Mouse (Mus musculus) Patski (cell line): ENCODE results near the gene Capns1. TPM values are rescaled to one million over a fixed set of nuclear protein-coding genes. Genes with fewer than 3 reads are reported as not detected.
A peak's percentile ranks its signal among the peaks of the same experiment; 100 is the strongest.

ENCODE experiments used
- ATAC-seq: fragments of 100-300 bp; one replicate; pipeline ENCODE4 v1.8.0; 2021
- CTCF ChIA-PET: fragments of 350-600 bp; sonication (Branson Sonifier 250); formaldehyde crosslinking; loops from one replicate; lab custom pipeline; 2022; ENCODE audit warnings: inconsistent platforms; lab: Charles Lee
- POLR2A ChIA-PET: fragments of 350-600 bp; sonication (Branson Sonifier 250); formaldehyde crosslinking; loops from one replicate; lab custom pipeline; 2022; ENCODE audit warnings: antibody characterized with exemption, inconsistent platforms; lab: Charles Lee
- DNase-seq: peaks from one replicate; pipeline ENCODE4 v3.0.0-alpha.2; 2011; ENCODE audit warnings: low read depth, low spot score
- H3K27me3 ChIP-seq: fragments of 371-371 bp; one replicate; pipeline ENCODE4 v1.5.1; 2021
- CTCF ChIP-seq: fragments of 100-300 bp; IDR thresholded peaks from one replicate; pipeline ENCODE4 v1.5.1; 2021
- in situ Hi-C: fragments of 300-500 bp; cut with MboI; formaldehyde crosslinking; loops from 3 replicates; pipeline ENCODE4 v1.11.1; 2018; ENCODE audit warnings: low pct_unique_long_range_greater_than_20kb, mixed read lengths
- polyA plus RNA-seq: library from polyadenylated mRNA; unstranded; gene quantifications from one replicate; pipeline ENCODE4 v1.2.3, GENCODE M21; 2021

Gene Capns1
- polyA plus RNA-seq, 1 experiment from 2014 or later, result 456 TPM

GRCm38 (mm10) chr7:30181308-30181707 is 17.3 kb downstream of the Capns1 start:
- no peaks in the 10 kb centered on the region for H3K27me3 ChIP-seq
- DNase-seq, result no peak
- TF ChIP-seq CTCF, result peak; percentile 87
- peak; percentile 67 for ATAC-seq
- in situ Hi-C loops, result no loop called here
- POLR2A ChIA-PET, result interaction anchor here (1.5 kb wide), 1 partner anchor 14 kb away, joined by 3 read pairs; no protein-coding TSS in a partner anchor
- CTCF ChIA-PET, result interaction anchor here (0.9 to 1.0 kb wide), 3 partner anchors 22 to 36 kb away, joined by 3 to 4 read pairs (median 4); no protein-coding TSS in a partner anchor

- in situ Hi-C loops, result no loop called here
- DNase-seq (no peak), ATAC-seq (no peak)
- ChIA-PET POLR2A (no interaction called here), CTCF (interaction anchor here (0.8 to 5.0 kb wide), 4 partner anchors 8 to 26 kb away, joined by 3 to 31 read pairs (median 4); partner anchors contain the start of gene Zfp146)
- no peak for TF ChIP-seq CTCF
- no peaks in the 10 kb centered on the region for H3K27me3 ChIP-seq
These were observed 20.4 kb downstream of the Capns1 start for GRCm38 (mm10) chr7:30178256-30178655.

- ChIA-PET CTCF (interaction anchor here (0.6 to 5.0 kb wide), 4 partner anchors 22 to 217 kb away, joined by 3 to 31 read pairs (median 6); partner anchors contain the start of gene Capns1), POLR2A (no interaction called here)
- TF ChIP-seq CTCF, result no peak
- in situ Hi-C loops, result no loop called here
- no peak for DNase-seq
- H3K27me3 ChIP-seq, result no peaks in the 10 kb centered on the region
- ATAC-seq, result no peak
These were observed 22.1 kb downstream of the Capns1 start for GRCm38 (mm10) chr7:30176474-30176873.

GRCm38 (mm10) chr7:30170283-30170951 is 28.2 kb downstream of the Capns1 start:
- POLR2A ChIA-PET, result interaction anchor here (0.6 kb wide), 1 partner anchor 28 kb away, joined by 3 read pairs; no protein-coding TSS in a partner anchor
- CTCF ChIA-PET, result interaction anchor here (1.4 to 2.3 kb wide), 3 partner anchors 8 to 28 kb away, joined by 4 to 10 read pairs (median 5); partner anchors contain the start of gene Capns1
- ATAC-seq (peak; percentile 27), DNase-seq (no peak)
- no peaks in the 10 kb centered on the region for H3K27me3 ChIP-seq
- in situ Hi-C loops, result loop anchor here (5.0 kb wide), 1 partner anchor 42 kb away; no protein-coding TSS in a partner anchor
- no peak for TF ChIP-seq CTCF

GRCm38 (mm10) chr7:30169583-30170282 is 28.9 kb downstream of the Capns1 start, which contains the start of gene Zfp146:
Zfp146 (minus strand) TSS chr7:30169750.
- CTCF ChIA-PET, result interaction anchor here (1.4 to 2.4 kb wide), 4 partner anchors 9 to 36 kb away, joined by 4 to 10 read pairs (median 6); partner anchors contain the start of gene Capns1
- POLR2A ChIA-PET, result interaction anchor here (0.6 kb wide), 1 partner anchor 28 kb away, joined by 3 read pairs; no protein-coding TSS in a partner anchor
- H3K27me3 ChIP-seq, result no peaks in the 10 kb centered on the region
- in situ Hi-C loops, result loop anchor here (5.0 kb wide), 1 partner anchor 43 kb away; no protein-coding TSS in a partner anchor
- DNase-seq (peak; percentile 88), ATAC-seq (peak; percentile 94)
- no peak for TF ChIP-seq CTCF

- DNase-seq (no peak), ATAC-seq (no peak)
- POLR2A ChIA-PET, result interaction anchor here (0.6 to 0.8 kb wide), 2 partner anchors 74 to 297 kb away, joined by 3 read pairs; partner anchors contain the start of gene Zfp260
- CTCF ChIA-PET, result interaction anchor here (1.5 to 2.4 kb wide), 2 partner anchors 9 to 36 kb away, joined by 4 to 7 read pairs; no protein-coding TSS in a partner anchor
- H3K27me3 ChIP-seq, result no peaks in the 10 kb centered on the region
- no peak for TF ChIP-seq CTCF
- in situ Hi-C loops, result no loop called here
These were observed 29.6 kb downstream of the Capns1 start for GRCm38 (mm10) chr7:30168914-30169582.

GRCm38 (mm10) chr7:30164745-30165144 is 33.9 kb downstream of the Capns1 start:
- no peak for TF ChIP-seq CTCF
- DNase-seq, result no peak
- no peak for ATAC-seq
- no peaks in the 10 kb centered on the region for H3K27me3 ChIP-seq
- in situ Hi-C loops, result no loop called here
- ChIA-PET CTCF (interaction anchor here (1.5 to 2.4 kb wide), 3 partner anchors 10 to 30 kb away, joined by 4 to 7 read pairs (median 5); no protein-coding TSS in a partner anchor), POLR2A (no interaction called here)

- no peak for ATAC-seq
- in situ Hi-C loops, result no loop called here
- POLR2A ChIA-PET, result no interaction called here
These were observed 35.5 kb downstream of the Capns1 start for GRCm38 (mm10) chr7:30163113-30163512.

GRCm38 (mm10) chr7:30155507-30155906 is 43.1 kb downstream of the Capns1 start:
- in situ Hi-C loops, result loop anchor here (5.0 kb wide), 1 partner anchor 48 kb away; no protein-coding TSS in a partner anchor
- DNase-seq (no peak), ATAC-seq (no peak)
- no peaks in the 10 kb centered on the region for H3K27me3 ChIP-seq
- TF ChIP-seq CTCF, result no peak
- CTCF ChIA-PET, result interaction anchor here (1.3 to 1.6 kb wide), 2 partner anchors 9 to 43 kb away, joined by 4 to 5 read pairs; partner anchors contain the start of gene Capns1
- POLR2A ChIA-PET, result no interaction called here

More at GRCm38 (mm10) chr7:30163113-30163512, 35.5 kb downstream of the Capns1 start:
- CTCF ChIA-PET, result no interaction called here
- DNase-seq, result no peak
- no peaks in the 10 kb centered on the region for H3K27me3 ChIP-seq
- TF ChIP-seq CTCF, result no peak
